Mouse (Mus musculus): ENCODE results near the gene Rbm38.

Gene Rbm38

GRCm38 (mm10) chr2:173036611-173037010 is 16.3 kb downstream of the Rbm38 start:
- DNase-seq (ENCODE audit: low read depth, low spot score) = no peak

- DNase-seq (ENCODE audit: low read depth, low spot score) = no peak
Measured at GRCm38 (mm10) chr2:173037347-173037746, 17.0 kb downstream of the Rbm38 start.

- no peak for DNase-seq (ENCODE audit: low read depth, low spot score)
Measured at GRCm38 (mm10) chr2:173037827-173038607, 17.7 kb downstream of the Rbm38 start.

- no peak for DNase-seq (ENCODE audit: low read depth, low spot score)
Measured at GRCm38 (mm10) chr2:173039041-173039440, 18.7 kb downstream of the Rbm38 start.

- DNase-seq (ENCODE audit: low read depth, low spot score) = no peak
Measured at GRCm38 (mm10) chr2:173040803-173041202, 20.5 kb downstream of the Rbm38 start.

GRCm38 (mm10) chr2:173041242-173041641 is 20.9 kb downstream of the Rbm38 start:
- no peak for DNase-seq (ENCODE audit: low read depth, low spot score)

GRCm38 (mm10) chr2:173041893-173042292 is 21.6 kb downstream of the Rbm38 start:
- DNase-seq (ENCODE audit: low read depth, low spot score) = no peak

GRCm38 (mm10) chr2:173042504-173043162 is 22.3 kb downstream of the Rbm38 start:
- no peak for DNase-seq (ENCODE audit: low read depth, low spot score)

GRCm38 (mm10) chr2:173044198-173044970 is 24.1 kb downstream of the Rbm38 start:
- no peak for DNase-seq (ENCODE audit: low read depth, low spot score)

- DNase-seq (ENCODE audit: low read depth, low spot score) = no peak
Measured at GRCm38 (mm10) chr2:173046582-173047297, 26.4 kb downstream of the Rbm38 start.

- DNase-seq (ENCODE audit: low read depth, low spot score) = no peak
Measured at GRCm38 (mm10) chr2:173047471-173047870, 27.2 kb downstream of the Rbm38 start.

- DNase-seq (ENCODE audit: low read depth, low spot score) = no peak
Measured at GRCm38 (mm10) chr2:173048041-173048745, 27.9 kb downstream of the Rbm38 start.

- no peak for DNase-seq (ENCODE audit: low read depth, low spot score)
Measured at GRCm38 (mm10) chr2:173049231-173049630, 28.9 kb downstream of the Rbm38 start.

- DNase-seq (ENCODE audit: low read depth, low spot score) = no peak
Measured at GRCm38 (mm10) chr2:173049817-173050216, 29.5 kb downstream of the Rbm38 start.

GRCm38 (mm10) chr2:173050604-173051382 is 30.5 kb downstream of the Rbm38 start:
- no peak for DNase-seq (ENCODE audit: low read depth, low spot score)

- DNase-seq (ENCODE audit: low read depth, low spot score) = no peak
Measured at GRCm38 (mm10) chr2:173052881-173053280, 32.6 kb downstream of the Rbm38 start.

GRCm38 (mm10) chr2:173053846-173054245 is 33.5 kb downstream of the Rbm38 start:
- no peak for DNase-seq (ENCODE audit: low read depth, low spot score)

- no peak for DNase-seq (ENCODE audit: low read depth, low spot score)
Measured at GRCm38 (mm10) chr2:173056303-173056881, 36.1 kb downstream of the Rbm38 start.

- no peak for DNase-seq (ENCODE audit: low read depth, low spot score)
Measured at GRCm38 (mm10) chr2:173056882-173057315, 36.6 kb downstream of the Rbm38 start.

GRCm38 (mm10) chr2:173057623-173058022 is 37.3 kb downstream of the Rbm38 start:
- DNase-seq (ENCODE audit: low read depth, low spot score) = no peak

Data from retina, adult 2 months (tissue).